ENCODE assay signal across 7 mouse cellular contexts in the genomic region with DNA sequence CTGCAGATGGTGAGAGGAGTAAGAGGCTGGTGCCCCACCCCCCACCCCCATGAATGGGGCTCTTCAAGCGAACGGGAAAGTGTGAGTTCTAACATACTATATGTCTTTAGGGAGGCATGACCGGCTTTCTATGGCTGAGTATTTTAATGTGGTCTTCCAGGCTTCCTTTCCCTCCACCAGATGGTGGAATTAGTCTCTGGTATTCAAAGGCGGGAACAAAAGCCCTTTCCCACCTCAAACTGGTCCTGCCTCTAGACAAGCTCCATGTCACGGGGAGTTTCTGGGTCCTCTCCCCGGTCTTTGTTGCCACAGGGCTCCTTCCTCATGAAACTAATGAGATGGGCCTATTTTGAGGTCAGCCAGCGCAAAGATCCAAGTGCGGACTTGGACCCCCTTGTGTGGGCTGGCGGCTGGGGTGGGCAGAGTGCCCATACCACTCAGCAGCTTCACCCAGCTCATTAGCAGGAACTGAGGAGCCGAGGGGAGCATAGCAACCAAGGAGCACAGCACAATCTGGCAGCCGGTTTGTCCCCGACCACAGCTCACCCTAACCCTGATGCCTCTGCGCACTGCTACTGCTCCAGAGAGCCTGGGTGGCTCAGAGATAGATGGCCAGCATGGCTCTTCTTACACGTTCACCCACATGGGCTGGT. TPM values are rescaled to one million over a fixed set of nuclear protein-coding genes. Genes with fewer than 3 reads are reported as not detected.
DNase-seq lines count a peak whose midpoint lies in the region; ATAC-seq lines count a peak whose summit lies in the region.

No protein-coding gene starts in this region.

- H3K27ac ChIP-seq in forebrain, embryonic 12.5 days = peak overlapping the region; percentile 91
- H3K27ac ChIP-seq in hindbrain, embryonic 13.5 days = peak overlapping the region; percentile 40
- peak overlapping the region; percentile 52 for H3K27ac ChIP-seq in neural tube, embryonic 15.5 days (replicated peaks)

- no peaks in the 10 kb centered on the region for H3K36me3 ChIP-seq in forebrain, embryonic 12.5 days (replicated peaks)
- no peaks in the 10 kb centered on the region for H3K36me3 ChIP-seq in hindbrain, embryonic 13.5 days
- no peaks in the 10 kb centered on the region for H3K36me3 ChIP-seq in neural tube, embryonic 15.5 days

- no peak overlapping the region for H3K4me2 ChIP-seq in forebrain, embryonic 12.5 days
- H3K4me2 ChIP-seq in hindbrain, embryonic 13.5 days = 0 out of 2 replicates have a peak overlapping the region, but pooled peaks have one; percentile 2
- peak overlapping the region; percentile 17; the same call in 1 of the 2 replicates for H3K4me2 ChIP-seq in neural tube, embryonic 15.5 days

- H3K4me1 ChIP-seq in forebrain, embryonic 12.5 days = peaks cover 76% of the 10 kb centered on the region
- peaks cover 54% of the 10 kb centered on the region for H3K4me1 ChIP-seq in hindbrain, embryonic 13.5 days (replicated peaks)
- H3K4me1 ChIP-seq in neural tube, embryonic 15.5 days = peaks cover 46% of the 10 kb centered on the region

- peak; percentile 84 for ATAC-seq in forebrain, embryonic 12.5 days (ENCODE audit: low FRiP score)
- ATAC-seq in hindbrain, embryonic 13.5 days (ENCODE audit: low FRiP score) = peak; percentile 66
- peak; percentile 51; the same call in 1 of the 2 replicates for ATAC-seq in neural tube, embryonic 15.5 days (ENCODE audit: low FRiP score)

- intact Hi-C loops in heart, postnatal 25 days (cut with DNase I) = no loop called here

- DNase-seq in layer of hippocampus, postnatal 36 days = peak; percentile 42 to 61
- DNase-seq in liver = no peak
- DNase-seq in heart, postnatal 25 days (ENCODE audit: low spot score) = no peak
- DNase-seq in cerebellum, adult 18-20 months = no peak

- H3K9me3 ChIP-seq in forebrain, embryonic 12.5 days = no peaks in the 10 kb centered on the region
- no peaks in the 10 kb centered on the region for H3K9me3 ChIP-seq in hindbrain, embryonic 13.5 days
- H3K9me3 ChIP-seq in neural tube, embryonic 15.5 days (replicated peaks) = no peaks in the 10 kb centered on the region

- WGBS in forebrain, embryonic 12.5 days = 22% methylated on average over 14 of the region's 14 CpGs
- WGBS in hindbrain, embryonic 13.5 days = 14% methylated on average over 14 of the region's 14 CpGs
- 19% methylated on average over 14 of the region's 14 CpGs for WGBS in neural tube, embryonic 15.5 days

- H3K27me3 ChIP-seq in forebrain, embryonic 12.5 days = no peaks in the 10 kb centered on the region
- 0 out of 2 replicates have a peak, but pooled peaks cover 4% of the 10 kb centered on the region for H3K27me3 ChIP-seq in hindbrain, embryonic 13.5 days
- no peaks in the 10 kb centered on the region for H3K27me3 ChIP-seq in neural tube, embryonic 15.5 days (replicated peaks)

- no peak overlapping the region for H3K4me3 ChIP-seq in forebrain, embryonic 12.5 days (replicated peaks)
- H3K4me3 ChIP-seq in hindbrain, embryonic 13.5 days = no peak overlapping the region
- no peak overlapping the region for H3K4me3 ChIP-seq in neural tube, embryonic 15.5 days (replicated peaks)

- H3K9ac ChIP-seq in forebrain, embryonic 12.5 days = no peak overlapping the region
- H3K9ac ChIP-seq in hindbrain, embryonic 13.5 days = no peak overlapping the region
- no peak overlapping the region for H3K9ac ChIP-seq in neural tube, embryonic 15.5 days (replicated peaks)

RNA-seq across cellular contexts. Expression of a gene that starts 39.5 kb away (rescaled TPM):
- polyA plus RNA-seq in forebrain, embryonic 12.5 days (2016; fragmentation: Nextera tagmentation; extraction: Ambion mirVana) = 7.3 and 7.9 TPM in 2 replicates
- 1.6 and 1.8 TPM in 2 replicates for polyA plus RNA-seq in hindbrain, embryonic 13.5 days (2015; fragmentation: Nextera tagmentation; extraction: Ambion mirVana)
- 1 to 10 TPM; 4.1 to 4.7 TPM for total RNA-seq in layer of hippocampus, postnatal 36 days (2021)
- 0.88 and 1.4 TPM in 2 replicates for polyA plus RNA-seq in neural tube, embryonic 15.5 days (2015; fragmentation: Nextera tagmentation; extraction: Ambion mirVana)
- 1 to 10 TPM; 6.6 to 7.2 TPM for total RNA-seq in heart, postnatal 25 days (2021)

Comparison
In these comparisons a context has a peak if more than half of its experiments do, and no peak if none do; other contexts are left out.
1. H3K27ac ChIP-seq: peak in every context shown above with its lines; median percentile 91 in forebrain, embryonic 12.5 days; 52 in neural tube, embryonic 15.5 days; 40 in hindbrain, embryonic 13.5 days.
2. DNase-seq: peak in layer of hippocampus, postnatal 36 days (2 of 2); none in liver (single experiment), heart, postnatal 25 days (single experiment) and cerebellum, adult 18-20 months (0 of 2).
3. Peak in every context shown above with its lines, with median percentiles within 50 percentile points of each other: ATAC-seq.